Mouse (Mus musculus) heart, embryonic 11.5 days (tissue): ENCODE results near the gene Arl15. TPM values are rescaled to one million over a fixed set of nuclear protein-coding genes. Genes with fewer than 3 reads are reported as not detected.

ENCODE experiments used
- ATAC-seq: fragments of 200-750 bp; cut with Nextera tagmentation; replicated peaks from 2 replicates; pipeline ENCODE4 v1.8.0; 2017; ENCODE audit warnings: moderate library complexity; ENCODE audit not compliant: insufficient number of reproducible peaks, low FRiP score, low TSS enrichment
- H3K27ac ChIP-seq: fragments of 300-500 bp; sonication (generic); 2 replicates; pipeline ENCODE4 v1.5.1; 2014; ENCODE audit warnings: mild to moderate bottlenecking, low read depth, low read length
- H3K27me3 ChIP-seq: fragments of 300-500 bp; sonication (generic); 2 replicates; pipeline ENCODE4 v1.6.1; 2014; ENCODE audit warnings: mild to moderate bottlenecking, low read length, mixed read lengths; ENCODE audit not compliant: control insufficient read depth, insufficient read depth
- H3K36me3 ChIP-seq: fragments of 300-500 bp; sonication (generic); 2 replicates; pipeline ENCODE4 v1.6.1; 2014; ENCODE audit warnings: mild to moderate bottlenecking, low read length, moderate library complexity, mixed read lengths; ENCODE audit not compliant: control insufficient read depth, insufficient read depth
- H3K4me1 ChIP-seq: fragments of 300-500 bp; sonication (generic); 2 replicates; pipeline ENCODE4 v1.6.1; 2014; ENCODE audit warnings: low read length; ENCODE audit not compliant: control insufficient read depth, insufficient read depth
- H3K4me2 ChIP-seq: fragments of 300-500 bp; sonication (generic); 2 replicates; pipeline ENCODE4 v1.6.1; 2014; ENCODE audit warnings: mild to moderate bottlenecking, moderate library complexity
- H3K4me3 ChIP-seq: fragments of 300-500 bp; sonication (generic); 2 replicates; pipeline ENCODE4 v1.5.1; 2014; ENCODE audit warnings: low read depth, low read length
- H3K9ac ChIP-seq: fragments of 300-500 bp; sonication (generic); 2 replicates; pipeline ENCODE4 v1.6.1; 2014; ENCODE audit warnings: mild to moderate bottlenecking, low read depth, low read length, moderate library complexity
- H3K9me3 ChIP-seq: fragments of 300-500 bp; sonication (generic); replicated peaks from 2 replicates; pipeline ENCODE4 v1.6.1; 2016; ENCODE audit warnings: low read length; ENCODE audit not compliant: control insufficient read depth
- WGBS: fragments of 180-500 bp; shearing (Covaris S2); extraction: QIAGEN DNeasy Blood & Tissue Kit; methylation state at CpG from one replicate; pipeline ENCODE4 v1.1.7; 2014; ENCODE audit not compliant: insufficient replicate concordance; 5-methylcytosine and 5-hydroxymethylcytosine counted together
- polyA plus RNA-seq: library from polyadenylated mRNA; unstranded; fragments of >200 nt; fragmentation: Nextera tagmentation; extraction: Ambion mirVana; gene quantifications from 2 replicates; pipeline ENCODE4 v1.2.1, GENCODE M21; 2014

Gene Arl15
- polyA plus RNA-seq, 1 experiment from 2014 or later: 10.1 TPM

- no peak overlapping the region for H3K27ac ChIP-seq
- no peak overlapping the region for H3K4me3 ChIP-seq
- H3K9me3 ChIP-seq: no peaks in the 10 kb centered on the region
- H3K36me3 ChIP-seq: no peaks in the 10 kb centered on the region
- no peak overlapping the region for H3K4me2 ChIP-seq
- no peak for ATAC-seq
- H3K9ac ChIP-seq: no peak overlapping the region
- no peaks in the 10 kb centered on the region for H3K27me3 ChIP-seq
- 45% methylated on average over 8 of the region's 8 CpGs for WGBS
- H3K4me1 ChIP-seq: no peaks in the 10 kb centered on the region
Observed at GRCm38 (mm10) chr13:114074471-114074870, 280.2 kb downstream of the Arl15 start.

- Histone ChIP-seq H3K4me2 (no peak overlapping the region), H3K4me3 (no peak overlapping the region), H3K9me3 (no peaks in the 10 kb centered on the region), H3K36me3 (no peaks in the 10 kb centered on the region), H3K4me1 (no peaks in the 10 kb centered on the region), H3K27me3 (no peaks in the 10 kb centered on the region), H3K27ac (no peak overlapping the region), H3K9ac (no peak overlapping the region)
- ATAC-seq: no peak
- WGBS: 64% methylated on average over 9 of the region's 9 CpGs
Observed at GRCm38 (mm10) chr13:114075724-114076384, 281.5 kb downstream of the Arl15 start.

- Histone ChIP-seq H3K4me1 (no peaks in the 10 kb centered on the region), H3K4me2 (no peak overlapping the region), H3K27ac (no peak overlapping the region), H3K36me3 (no peaks in the 10 kb centered on the region), H3K9me3 (no peaks in the 10 kb centered on the region), H3K9ac (no peak overlapping the region), H3K27me3 (no peaks in the 10 kb centered on the region), H3K4me3 (no peak overlapping the region)
- 85% methylated on average over 9 of the region's 9 CpGs for WGBS
- ATAC-seq: no peak
Observed at GRCm38 (mm10) chr13:114077181-114077580, 282.9 kb downstream of the Arl15 start.

- 70% methylated on average over 17 of the region's 17 CpGs for WGBS
- Histone ChIP-seq H3K27me3 (no peaks in the 10 kb centered on the region), H3K4me1 (no peaks in the 10 kb centered on the region), H3K27ac (no peak overlapping the region), H3K4me2 (no peak overlapping the region), H3K9me3 (no peaks in the 10 kb centered on the region), H3K4me3 (no peak overlapping the region), H3K36me3 (no peaks in the 10 kb centered on the region), H3K9ac (no peak overlapping the region)
- no peak for ATAC-seq
Observed at GRCm38 (mm10) chr13:114077584-114078270, 283.4 kb downstream of the Arl15 start.

GRCm38 (mm10) chr13:114078851-114079250 is 284.5 kb downstream of the Arl15 start:
- Histone ChIP-seq H3K27me3 (no peaks in the 10 kb centered on the region), H3K9ac (no peak overlapping the region), H3K4me3 (no peak overlapping the region), H3K36me3 (no peaks in the 10 kb centered on the region), H3K27ac (no peak overlapping the region), H3K9me3 (no peaks in the 10 kb centered on the region), H3K4me2 (no peak overlapping the region), H3K4me1 (no peaks in the 10 kb centered on the region)
- ATAC-seq: no peak
- WGBS: 83% methylated on average over 4 of the region's 4 CpGs

- Histone ChIP-seq H3K4me3 (no peak overlapping the region), H3K27me3 (no peaks in the 10 kb centered on the region), H3K4me1 (no peaks in the 10 kb centered on the region), H3K9me3 (no peaks in the 10 kb centered on the region), H3K4me2 (no peak overlapping the region), H3K36me3 (no peaks in the 10 kb centered on the region), H3K27ac (no peak overlapping the region), H3K9ac (no peak overlapping the region)
- no peak for ATAC-seq
- WGBS: 86% methylated on average over 6 of the region's 6 CpGs
Observed at GRCm38 (mm10) chr13:114079751-114080150, 285.4 kb downstream of the Arl15 start.

- Histone ChIP-seq H3K9me3 (no peaks in the 10 kb centered on the region), H3K4me3 (no peak overlapping the region), H3K27ac (no peak overlapping the region), H3K27me3 (no peaks in the 10 kb centered on the region), H3K9ac (no peak overlapping the region), H3K4me2 (no peak overlapping the region), H3K4me1 (no peaks in the 10 kb centered on the region), H3K36me3 (no peaks in the 10 kb centered on the region)
- 74% methylated on average over 8 of the region's 8 CpGs for WGBS
- ATAC-seq: no peak
Observed at GRCm38 (mm10) chr13:114080491-114080890, 286.2 kb downstream of the Arl15 start.

- Histone ChIP-seq H3K9me3 (no peaks in the 10 kb centered on the region), H3K27ac (no peak overlapping the region), H3K36me3 (no peaks in the 10 kb centered on the region), H3K4me1 (no peaks in the 10 kb centered on the region), H3K4me2 (no peak overlapping the region), H3K4me3 (no peak overlapping the region), H3K27me3 (no peaks in the 10 kb centered on the region), H3K9ac (no peak overlapping the region)
- ATAC-seq: no peak
- WGBS: 75% methylated on average over 3 of the region's 3 CpGs
Observed at GRCm38 (mm10) chr13:114083570-114084138, 289.3 kb downstream of the Arl15 start.
